Mouse (Mus musculus) spleen, embryonic (tissue): ENCODE data around the gene Gm21750.
"Not testable (repeated sequence)": the region's sequence is repeated elsewhere in the genome, so short reads cannot be mapped to it uniquely, and the experiment has no call there.

ENCODE experiments used
- CTCF ChIA-PET: fragments of 350-600 bp; sonication (Branson Sonifier 250); formaldehyde crosslinking; loops from one replicate; lab custom pipeline; 2022; lab: Charles Lee

The Gm21750 gene

GRCm38 (mm10) chr14:73660925-73661324, at the start of gene Gm21750:
Gm21750 (plus strand) TSS chr14:73661225.
- CTCF ChIA-PET: not testable (repeated sequence)

- CTCF ChIA-PET: not testable (repeated sequence)
Observed at GRCm38 (mm10) chr14:73614961-73615360, 46.1 kb upstream of the Gm21750 start.

GRCm38 (mm10) chr14:73620880-73621279, 40.1 kb upstream of the Gm21750 start:
- CTCF ChIA-PET: interaction anchor here (0.6 kb wide), 1 partner anchor 11 kb away, joined by 8 read pairs; no protein-coding TSS in a partner anchor

- CTCF ChIA-PET: no interaction called here
Observed at GRCm38 (mm10) chr14:73622988-73623387, 38.0 kb upstream of the Gm21750 start.

- CTCF ChIA-PET: no interaction called here
Observed at GRCm38 (mm10) chr14:73625469-73625868, 35.6 kb upstream of the Gm21750 start.

GRCm38 (mm10) chr14:73631511-73631910, 29.5 kb upstream of the Gm21750 start:
- CTCF ChIA-PET: interaction anchor here (0.6 kb wide), 1 partner anchor 11 kb away, joined by 8 read pairs; no protein-coding TSS in a partner anchor

- CTCF ChIA-PET: no interaction called here
Observed at GRCm38 (mm10) chr14:73632648-73633263, 28.3 kb upstream of the Gm21750 start.

GRCm38 (mm10) chr14:73634356-73634755, 26.7 kb upstream of the Gm21750 start:
- CTCF ChIA-PET: no interaction called here

- CTCF ChIA-PET: no interaction called here
Observed at GRCm38 (mm10) chr14:73637460-73637859, 23.6 kb upstream of the Gm21750 start.

GRCm38 (mm10) chr14:73650179-73650578, 10.8 kb upstream of the Gm21750 start:
- CTCF ChIA-PET: no interaction called here

- CTCF ChIA-PET: no interaction called here
Observed at GRCm38 (mm10) chr14:73670091-73670490, 9.1 kb downstream of the Gm21750 start.

GRCm38 (mm10) chr14:73687726-73688125, 26.7 kb downstream of the Gm21750 start:
- CTCF ChIA-PET: no interaction called here

- CTCF ChIA-PET: no interaction called here
Observed at GRCm38 (mm10) chr14:73688427-73688826, 27.4 kb downstream of the Gm21750 start.

- CTCF ChIA-PET: no interaction called here
Observed at GRCm38 (mm10) chr14:73700256-73700655, 39.2 kb downstream of the Gm21750 start.

- CTCF ChIA-PET: no interaction called here
Observed at GRCm38 (mm10) chr14:73709412-73710110, 48.5 kb downstream of the Gm21750 start.
